Mouse (Mus musculus): Measurements from ENCODE around the gene Omt2a.

GRCm38 (mm10) chr9:78347004-78347403 is 32.4 kb upstream of the Omt2a start:
- TF ChIP-seq CTCF (IDR thresholded peaks at IDR 0.05; ENCODE audit: extremely low read depth, insufficient read length, insufficient replicate concordance, low read depth, low read length) (no peak), POLR2A (IDR thresholded peaks at IDR 0.05; ENCODE audit: low read depth, low read length) (no peak)
